Mouse (Mus musculus) midbrain, embryonic 13.5 days (tissue): ENCODE measurements around the gene Mpig6b. TPM values are rescaled to one million over a fixed set of nuclear protein-coding genes. Genes with fewer than 3 reads are reported as not detected.
A peak's percentile ranks its signal among the peaks of the same experiment; 100 is the strongest.
"Not testable (repeated sequence)": the region's sequence is repeated elsewhere in the genome, so short reads cannot be mapped to it uniquely, and the experiment has no call there.

ENCODE experiments used
- ATAC-seq: fragments of 200-750 bp; cut with Nextera tagmentation; 2 replicates; pipeline ENCODE4 v1.8.0; 2017; ENCODE audit warnings: mild to moderate bottlenecking, moderate TSS enrichment, moderate library complexity
- H3K27ac ChIP-seq: fragments of 300-500 bp; sonication (generic); 2 replicates; pipeline ENCODE4 v1.5.1; 2015; ENCODE audit warnings: inconsistent platforms, mild to moderate bottlenecking, moderate library complexity
- H3K27me3 ChIP-seq: fragments of 300-500 bp; sonication (generic); 2 replicates; pipeline ENCODE4 v1.6.1; 2015; ENCODE audit warnings: mild to moderate bottlenecking, inconsistent platforms
- H3K36me3 ChIP-seq: fragments of 300-500 bp; sonication (generic); 2 replicates; pipeline ENCODE4 v1.6.1; 2015; ENCODE audit warnings: mild to moderate bottlenecking, inconsistent platforms
- H3K4me1 ChIP-seq: fragments of 300-500 bp; sonication (generic); replicated peaks from 2 replicates; pipeline ENCODE4 v1.6.1; 2015; ENCODE audit warnings: inconsistent platforms
- H3K4me2 ChIP-seq: fragments of 300-500 bp; sonication (generic); replicated peaks from 2 replicates; pipeline ENCODE4 v1.6.1; 2015; ENCODE audit warnings: moderate library complexity, mild to moderate bottlenecking, inconsistent platforms
- H3K4me3 ChIP-seq: fragments of 300-500 bp; sonication (generic); replicated peaks from 2 replicates; pipeline ENCODE4 v1.5.1; 2015; ENCODE audit warnings: mild to moderate bottlenecking, inconsistent platforms
- H3K9ac ChIP-seq: fragments of 300-500 bp; sonication (generic); replicated peaks from 2 replicates; pipeline ENCODE4 v1.6.1; 2015; ENCODE audit warnings: mild to moderate bottlenecking, inconsistent platforms
- H3K9me3 ChIP-seq: fragments of 300-500 bp; sonication (generic); 2 replicates; pipeline ENCODE4 v1.6.1; 2016; ENCODE audit warnings: mild to moderate bottlenecking, inconsistent platforms
- WGBS: fragments of 180-500 bp; shearing (Covaris S2); methylation state at CpG from one replicate; pipeline ENCODE4 v1.1.7; 2015; 5-methylcytosine and 5-hydroxymethylcytosine counted together
- polyA plus RNA-seq: library from polyadenylated mRNA; unstranded; fragments of >200 nt; fragmentation: Nextera tagmentation; extraction: Ambion mirVana; gene quantifications from 2 replicates; pipeline ENCODE4 v1.2.1, GENCODE M21; 2015

Mpig6b gene
- polyA plus RNA-seq, 1 experiment from 2014 or later = 0.50 TPM

DNA sequence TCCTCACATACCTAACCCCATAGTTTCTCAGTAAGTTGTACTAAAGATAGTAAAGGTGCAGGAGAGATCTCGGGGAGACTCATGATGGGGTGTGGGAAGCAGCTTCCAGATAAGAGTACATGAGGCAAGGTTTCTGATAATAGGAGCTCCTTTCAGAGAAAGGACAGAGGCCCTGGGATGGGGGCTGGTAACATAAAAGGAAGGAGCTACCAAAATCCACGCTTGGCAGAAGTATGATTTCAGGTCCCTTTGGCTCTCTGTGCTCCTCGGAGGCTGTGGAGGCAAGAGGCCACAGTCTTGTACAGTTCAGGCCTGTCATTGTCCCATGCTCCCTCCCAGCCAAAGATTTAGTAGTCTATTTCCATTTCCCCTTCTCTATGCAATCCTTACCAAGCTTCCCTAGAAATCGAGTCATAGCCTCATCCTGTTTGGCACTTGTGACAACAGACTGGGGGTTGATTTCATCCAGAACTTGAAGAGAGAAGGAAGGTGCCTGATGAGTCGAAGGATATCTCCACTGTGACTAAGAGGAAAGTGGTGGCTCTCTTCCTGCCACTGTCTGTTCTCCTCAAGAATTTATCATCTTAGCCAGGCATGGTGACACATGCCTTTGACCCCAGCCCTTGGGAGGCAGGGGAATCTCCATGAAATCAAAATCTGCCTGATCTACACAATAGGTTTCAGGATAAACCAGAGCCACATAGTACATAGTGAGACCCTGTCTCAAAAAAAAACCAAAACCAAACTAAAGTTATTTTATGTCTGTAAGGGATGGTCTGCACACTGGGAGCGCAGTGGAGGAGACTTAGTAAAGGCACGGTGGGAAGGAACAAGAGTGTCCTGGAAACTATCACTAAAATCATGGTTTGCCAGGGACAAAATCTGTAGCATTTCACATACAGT lies 20.8 kb downstream of the Mpig6b start:
- H3K4me3 ChIP-seq = peak overlapping the region; percentile 50

GRCm38 (mm10) chr17:35043794-35044193 lies 22.2 kb downstream of the Mpig6b start:
- H3K4me1 ChIP-seq = peaks cover 27% of the 10 kb centered on the region
- no peak for ATAC-seq
- no peak overlapping the region for H3K27ac ChIP-seq
- no peaks in the 10 kb centered on the region for H3K9me3 ChIP-seq
- no peak overlapping the region for H3K9ac ChIP-seq
- 92% methylated on average over 4 of the region's 4 CpGs for WGBS
- H3K27me3 ChIP-seq = no peaks in the 10 kb centered on the region
- no peak overlapping the region for H3K4me2 ChIP-seq
- H3K36me3 ChIP-seq = no peaks in the 10 kb centered on the region
- no peak overlapping the region for H3K4me3 ChIP-seq

More for the DNA sequence above, 20.8 kb downstream of the Mpig6b start:
- ATAC-seq = no peak
- Histone ChIP-seq H3K36me3 (no peaks in the 10 kb centered on the region), H3K27me3 (no peaks in the 10 kb centered on the region), H3K27ac (no peak overlapping the region), H3K9ac (no peak overlapping the region), H3K4me2 (peak overlapping the region; percentile 95), H3K9me3 (no peaks in the 10 kb centered on the region), H3K4me1 (peaks cover 40% of the 10 kb centered on the region)
- 89% methylated on average over 7 of the region's 7 CpGs for WGBS

DNA sequence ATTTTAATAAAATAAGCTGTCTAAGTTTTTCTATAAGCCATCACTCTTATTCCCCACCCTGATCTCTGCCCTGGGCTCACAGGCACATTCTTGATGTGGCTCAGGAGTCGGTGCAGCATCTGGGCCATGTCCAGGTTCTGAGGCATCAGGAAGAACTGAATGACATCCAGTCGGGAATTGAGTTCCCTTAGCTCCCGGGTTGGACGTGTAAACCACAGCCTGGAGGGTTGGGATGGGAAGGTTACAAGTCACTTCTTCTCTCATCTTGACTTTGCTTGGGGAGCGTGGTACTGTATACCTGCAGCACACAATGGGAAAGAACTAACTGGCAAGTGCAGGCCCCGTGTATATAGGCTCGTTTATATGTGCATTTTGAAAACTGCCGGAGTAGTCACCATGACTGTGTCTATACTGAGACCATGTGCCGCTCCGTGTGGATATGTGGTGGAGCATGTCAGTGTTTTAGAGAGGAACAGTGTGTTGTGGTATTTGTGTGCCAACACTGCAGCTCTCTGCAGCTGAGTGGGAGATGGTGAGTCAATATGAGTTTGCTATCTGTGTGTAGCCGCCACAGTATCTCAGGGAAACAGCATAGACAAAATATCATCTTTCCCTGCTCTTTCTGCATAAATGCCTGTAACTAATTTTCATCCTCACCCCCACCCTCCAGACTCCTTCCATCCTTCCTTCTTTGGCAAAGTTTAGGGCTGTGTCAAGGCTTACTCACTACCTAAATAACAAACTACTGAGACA lies 26.7 kb downstream of the Mpig6b start:
- no peak overlapping the region for H3K4me3 ChIP-seq
- no peaks in the 10 kb centered on the region for H3K36me3 ChIP-seq
- no peak overlapping the region for H3K9ac ChIP-seq
- H3K4me2 ChIP-seq = no peak overlapping the region
- no peaks in the 10 kb centered on the region for H3K27me3 ChIP-seq
- no peak overlapping the region for H3K27ac ChIP-seq
- 88% methylated on average over 11 of the region's 11 CpGs for WGBS
- H3K4me1 ChIP-seq = no peaks in the 10 kb centered on the region
- ATAC-seq = no peak
- H3K9me3 ChIP-seq = no peaks in the 10 kb centered on the region

- no peak for ATAC-seq
Measured at GRCm38 (mm10) chr17:35034896-35035295, 31.1 kb downstream of the Mpig6b start.

GRCm38 (mm10) chr17:35033703-35034102 lies 32.3 kb downstream of the Mpig6b start:
- not testable (repeated sequence) for H3K4me3 ChIP-seq, H3K36me3 ChIP-seq, ATAC-seq, H3K4me2 ChIP-seq, H3K9me3 ChIP-seq, H3K9ac ChIP-seq, H3K27me3 ChIP-seq, H3K27ac ChIP-seq
- WGBS = 75% methylated on average over 1 of the region's 1 CpGs
- peaks cover 10% of the 10 kb centered on the region for H3K4me1 ChIP-seq

More at GRCm38 (mm10) chr17:35034896-35035295, 31.1 kb downstream of the Mpig6b start:
- Histone ChIP-seq H3K36me3 (no peaks in the 10 kb centered on the region), H3K4me1 (peaks cover 6% of the 10 kb centered on the region), H3K4me3 (no peak overlapping the region), H3K27ac (no peak overlapping the region), H3K27me3 (no peaks in the 10 kb centered on the region), H3K9ac (no peak overlapping the region), H3K9me3 (no peaks in the 10 kb centered on the region), H3K4me2 (no peak overlapping the region)
- 82% methylated on average over 6 of the region's 6 CpGs for whole genome bisulfite sequencing

GRCm38 (mm10) chr17:35032323-35032870 lies 33.6 kb downstream of the Mpig6b start:
- no peaks in the 10 kb centered on the region for H3K36me3 ChIP-seq
- H3K27me3 ChIP-seq = no peaks in the 10 kb centered on the region
- peaks cover 21% of the 10 kb centered on the region for H3K4me1 ChIP-seq
- ATAC-seq = no peak
- H3K4me2 ChIP-seq = no peak overlapping the region
- 74% methylated on average over 8 of the region's 8 CpGs for WGBS
- H3K9me3 ChIP-seq = no peaks in the 10 kb centered on the region
- H3K9ac ChIP-seq = no peak overlapping the region
- H3K4me3 ChIP-seq = no peak overlapping the region
- H3K27ac ChIP-seq = no peak overlapping the region

DNA sequence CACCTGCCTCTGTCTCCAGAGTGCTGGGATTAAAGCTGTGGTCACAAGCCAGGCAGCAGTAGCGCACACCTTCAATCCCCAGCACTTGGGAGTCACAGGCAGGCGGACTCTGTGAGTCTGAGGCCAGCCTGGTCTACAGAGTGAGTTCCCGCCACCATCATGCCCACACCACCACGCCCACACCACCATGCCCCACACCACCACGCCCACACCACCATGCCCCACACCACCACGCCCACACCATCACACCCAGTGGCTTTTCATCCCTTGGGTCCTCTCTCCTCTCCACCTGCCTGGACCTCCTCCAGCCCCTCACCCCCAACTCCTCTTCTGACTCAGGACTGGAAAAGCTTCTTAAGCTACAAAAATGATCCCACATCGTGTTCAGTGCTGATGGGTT lies 34.1 kb downstream of the Mpig6b start:
- no peak for ATAC-seq
- Histone ChIP-seq H3K27ac (no peak overlapping the region), H3K4me3 (no peak overlapping the region), H3K27me3 (no peaks in the 10 kb centered on the region), H3K9ac (no peak overlapping the region), H3K9me3 (no peaks in the 10 kb centered on the region), H3K4me2 (no peak overlapping the region), H3K36me3 (no peaks in the 10 kb centered on the region), H3K4me1 (peaks cover 24% of the 10 kb centered on the region)
- 92% methylated on average over 7 of the region's 7 CpGs for WGBS

- Histone ChIP-seq H3K9me3 (no peaks in the 10 kb centered on the region), H3K36me3 (no peaks in the 10 kb centered on the region), H3K27me3 (no peaks in the 10 kb centered on the region), H3K9ac (no peak overlapping the region), H3K27ac (no peak overlapping the region), H3K4me1 (peaks cover 26% of the 10 kb centered on the region), H3K4me3 (no peak overlapping the region), H3K4me2 (no peak overlapping the region)
- ATAC-seq = no peak
- 89% methylated on average over 11 of the region's 11 CpGs for WGBS
Measured at GRCm38 (mm10) chr17:35031272-35031671, 34.7 kb downstream of the Mpig6b start.

DNA sequence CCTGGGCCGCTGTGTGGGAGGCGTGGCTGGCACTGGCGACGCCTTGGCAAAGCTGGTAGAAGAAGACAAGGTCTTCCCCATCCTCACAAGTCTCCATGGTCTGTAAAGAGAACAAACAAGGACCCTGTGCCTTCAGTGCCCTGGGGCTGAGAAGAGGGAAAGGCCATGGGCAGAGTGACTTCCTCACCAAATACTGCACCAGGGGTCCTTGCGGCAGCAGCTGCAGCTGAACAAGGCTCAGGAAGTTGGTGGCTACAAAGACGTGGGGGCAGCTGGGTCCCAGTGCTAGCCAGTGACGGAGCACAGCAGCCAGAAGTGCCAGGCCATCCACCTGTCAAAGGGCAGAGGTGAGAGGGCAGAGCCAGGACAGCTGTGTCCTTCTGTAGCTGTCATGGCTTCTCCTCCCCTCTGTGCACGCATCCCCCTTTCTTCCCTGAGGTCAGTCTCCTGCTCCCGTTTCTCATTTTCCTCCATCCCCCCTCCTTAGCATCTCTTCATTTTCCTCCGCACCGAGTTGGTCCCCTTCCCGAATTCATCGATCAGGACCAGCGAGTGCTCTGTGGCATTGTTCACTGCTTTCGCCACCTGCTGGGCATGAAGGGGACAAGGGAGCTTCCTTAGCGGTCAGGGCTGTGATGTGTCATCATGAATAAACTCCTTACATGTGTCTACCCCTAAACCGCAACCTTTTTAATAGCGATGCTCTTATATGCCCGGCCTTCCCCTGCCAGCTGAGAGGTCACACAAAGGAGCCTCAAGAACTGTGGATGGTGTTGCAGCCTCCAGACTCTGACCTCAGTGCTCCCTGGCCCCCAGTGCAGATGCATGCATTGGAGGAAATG lies 36.1 kb downstream of the Mpig6b start:
- Histone ChIP-seq H3K9ac (peak overlapping the region; percentile 42; the same call in 1 of the 2 replicates), H3K4me3 (no peak overlapping the region), H3K4me2 (peak overlapping the region; percentile 39), H3K27me3 (no peaks in the 10 kb centered on the region), H3K9me3 (no peaks in the 10 kb centered on the region), H3K4me1 (peaks cover 32% of the 10 kb centered on the region), H3K27ac (no peak overlapping the region), H3K36me3 (no peaks in the 10 kb centered on the region)
- ATAC-seq = no peak
- WGBS = 29% methylated on average over 19 of the region's 19 CpGs

GRCm38 (mm10) chr17:35028315-35028714 lies 37.7 kb downstream of the Mpig6b start:
- no peaks in the 10 kb centered on the region for H3K9me3 ChIP-seq
- no peaks in the 10 kb centered on the region for H3K36me3 ChIP-seq
- peaks cover 32% of the 10 kb centered on the region for H3K4me1 ChIP-seq
- H3K9ac ChIP-seq = no peak overlapping the region
- H3K27ac ChIP-seq = no peak overlapping the region
- H3K27me3 ChIP-seq = no peaks in the 10 kb centered on the region
- 73% methylated on average over 2 of the region's 2 CpGs for WGBS
- ATAC-seq = no peak
- no peak overlapping the region for H3K4me2 ChIP-seq
- H3K4me3 ChIP-seq = no peak overlapping the region

- peak; percentile 75 for ATAC-seq
- H3K36me3 ChIP-seq = no peaks in the 10 kb centered on the region
- no peaks in the 10 kb centered on the region for H3K27me3 ChIP-seq
- H3K27ac ChIP-seq = peak within 1 kb of the TSS; percentile 73
- H3K9me3 ChIP-seq = no peaks in the 10 kb centered on the region
- WGBS = 24% methylated on average over 13 of the region's 13 CpGs
- peak within 1 kb of the TSS; percentile 12; the same call in 1 of the 2 replicates for H3K9ac ChIP-seq
- H3K4me3 ChIP-seq = no peak within 1 kb of the TSS
- peaks cover 32% of the 10 kb centered on the region for H3K4me1 ChIP-seq
- H3K4me2 ChIP-seq = peak within 1 kb of the TSS; percentile 11; the same call in 1 of the 2 replicates
Measured at GRCm38 (mm10) chr17:35027277-35028068, 38.5 kb downstream of the Mpig6b start, which contains the start of gene Sapcd1. Sapcd1 (minus strand) TSS chr17:35028016.
